Mouse (Mus musculus) retina, embryonic 14.5 days (tissue): ENCODE measurements around the gene Pon3.

Experiments
- DNase-seq: peaks from one replicate; pipeline ENCODE4 v3.0.0-alpha.2; 2015; ENCODE audit warnings: low spot score

Gene Pon3

DNA sequence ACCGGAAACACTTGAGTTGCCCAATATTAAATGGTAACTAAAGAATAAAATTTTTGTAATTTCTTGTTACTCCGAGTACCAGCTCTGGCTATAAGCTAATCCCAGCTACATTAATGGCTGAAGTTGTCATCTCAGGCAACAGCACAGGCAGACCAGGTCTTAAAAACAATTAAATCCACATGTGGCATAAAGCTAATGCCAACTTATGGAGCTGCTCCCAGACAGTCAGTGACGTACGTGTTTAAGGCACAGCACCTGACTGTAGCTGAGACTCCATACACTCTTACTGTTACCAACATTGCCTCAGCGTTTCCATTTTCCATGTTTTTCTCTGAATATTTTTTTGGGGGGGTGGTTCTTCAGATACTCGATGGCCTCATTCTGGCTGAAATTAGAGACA, 76.9 kb downstream of the Pon3 start:
- DNase-seq: no peak

DNA sequence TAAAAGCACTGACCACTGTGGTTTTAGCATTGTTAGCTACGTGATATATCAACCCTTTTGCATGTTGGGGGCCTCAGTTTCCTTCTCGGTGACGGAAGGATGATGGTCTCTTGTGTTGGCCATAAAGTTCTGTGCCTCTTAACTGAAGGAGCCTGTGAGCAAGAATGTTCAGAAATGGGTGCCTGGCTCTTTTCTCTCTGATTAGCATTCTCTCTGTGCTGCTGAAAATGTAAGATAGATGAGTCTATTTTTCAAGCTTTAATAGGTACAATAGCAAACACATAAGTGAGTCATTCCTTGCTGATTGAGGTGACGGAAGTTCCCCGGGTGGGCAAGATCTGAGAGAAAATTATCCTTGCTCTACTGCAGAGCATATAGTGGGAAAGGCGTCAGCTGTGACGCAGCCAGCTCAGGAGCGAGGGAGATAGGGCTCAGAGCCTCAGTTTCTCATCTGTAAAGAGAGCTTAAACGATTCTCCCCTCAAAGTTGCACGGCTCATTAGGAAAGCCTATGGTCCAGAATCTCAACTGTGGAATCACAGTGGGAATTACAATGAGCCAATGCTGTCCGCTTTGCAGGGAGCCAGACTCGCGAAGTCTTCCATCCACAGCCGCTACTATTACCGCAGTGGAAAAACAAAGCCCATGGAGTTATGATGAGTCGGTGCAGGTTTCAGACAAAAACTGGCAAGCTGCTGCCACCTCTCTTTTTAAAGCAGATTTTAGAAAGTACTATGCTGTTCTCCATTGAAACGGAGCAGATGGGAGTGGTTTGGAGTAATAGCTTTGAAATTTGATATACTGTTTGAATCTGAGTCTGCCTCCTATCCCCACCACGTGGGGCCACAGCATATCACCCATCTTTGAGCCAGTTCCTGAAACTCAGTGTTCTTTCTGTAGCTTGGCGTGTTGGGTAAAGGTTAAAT, 77.9 kb downstream of the Pon3 start:
- peak; percentile 14 for DNase-seq

DNA sequence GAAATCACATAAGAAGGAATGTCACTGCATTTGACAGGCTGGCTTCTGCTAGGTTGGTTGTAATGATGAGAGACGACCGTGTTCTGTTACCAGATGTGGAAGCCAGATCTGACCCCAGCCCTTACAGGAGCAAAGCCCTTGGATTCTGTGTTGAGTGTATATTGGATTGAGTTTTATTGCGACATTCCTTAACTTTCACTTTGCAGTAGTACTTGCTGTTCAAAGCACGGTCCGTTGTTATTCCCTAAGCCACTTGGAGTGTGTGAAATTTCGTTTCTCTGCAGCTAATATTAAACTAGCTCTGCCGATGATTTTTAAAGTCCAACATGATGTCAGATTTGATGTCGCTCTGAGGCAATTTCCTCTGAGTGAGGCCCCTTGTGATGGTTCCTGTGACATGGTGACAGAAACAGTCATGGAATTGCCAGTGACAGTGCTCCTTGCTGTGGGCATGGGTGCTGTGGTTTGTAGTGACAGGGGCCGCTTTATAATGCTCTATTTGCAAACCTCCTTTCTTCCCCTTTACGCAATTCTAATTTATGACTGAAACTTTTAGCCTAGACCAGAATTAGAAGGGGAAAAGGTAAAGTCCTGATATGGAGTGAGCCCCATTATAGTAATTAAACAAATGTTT, 81.8 kb downstream of the Pon3 start:
- no peak for DNase-seq

DNA sequence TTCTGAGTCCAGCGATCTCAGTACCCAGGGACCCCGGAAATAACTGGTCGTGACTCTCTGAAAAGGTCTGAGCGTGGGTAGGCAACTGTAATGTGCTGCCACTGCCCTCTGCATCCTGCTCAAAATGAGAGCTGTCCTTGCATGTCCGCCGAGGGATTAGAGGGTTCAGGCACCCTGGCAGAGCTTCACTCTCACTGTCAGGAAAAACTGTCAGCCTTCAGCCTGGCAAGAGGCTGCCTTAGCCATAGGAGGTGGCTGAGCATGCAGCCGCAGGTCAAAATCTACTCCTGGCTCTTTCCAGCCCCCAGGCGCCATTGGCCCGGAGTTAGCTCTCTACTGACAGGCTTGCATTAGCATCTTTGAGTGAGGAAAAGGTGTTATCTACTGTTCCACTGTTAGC, 83.5 kb downstream of the Pon3 start:
- no peak for DNase-seq

DNA sequence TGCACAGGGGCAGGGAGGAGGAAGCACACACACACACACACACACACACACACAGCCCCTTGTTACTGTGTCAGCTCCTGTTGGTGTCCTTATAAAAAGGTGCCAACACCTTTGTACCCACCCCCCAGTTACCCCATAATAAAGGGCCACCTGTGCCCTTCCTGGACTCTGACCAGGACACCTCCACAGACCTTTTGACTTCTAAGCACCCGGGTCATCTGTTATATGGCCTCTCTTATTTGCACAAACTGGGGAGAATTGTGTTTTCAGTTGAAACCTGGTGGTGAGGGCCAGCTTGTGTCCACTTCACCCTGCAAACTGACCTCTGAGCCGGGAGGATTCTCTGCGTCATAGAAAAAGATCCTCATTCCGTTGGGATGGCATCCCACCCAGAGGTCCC, 84.7 kb downstream of the Pon3 start:
- no peak for DNase-seq
